In genomic region chr7:139950283-139950971, GRCm38 (mm10) we compare ENCODE assay signal across 8 mouse cellular contexts. TPM values are rescaled to one million over a fixed set of nuclear protein-coding genes. Genes with fewer than 3 reads are reported as not detected.
DNase-seq lines count a peak whose midpoint lies in the region; ATAC-seq lines count a peak whose summit lies in the region.

No protein-coding gene starts in this region.

- H3K27ac ChIP-seq in forebrain, embryonic 11.5 days (ENCODE audit: low read depth, low read length): no peak overlapping the region
- no peak overlapping the region for H3K27ac ChIP-seq in limb, embryonic 13.5 days
- H3K27ac ChIP-seq in midbrain, embryonic 13.5 days: no peak overlapping the region

- H3K27me3 ChIP-seq in forebrain, embryonic 11.5 days (ENCODE audit: control insufficient read depth, insufficient read depth, low read length): peaks cover 41% of the 10 kb centered on the region
- H3K27me3 ChIP-seq in limb, embryonic 13.5 days: peaks cover 64% of the 10 kb centered on the region
- H3K27me3 ChIP-seq in midbrain, embryonic 13.5 days: peaks cover 82% of the 10 kb centered on the region

- H3K36me3 ChIP-seq in forebrain, embryonic 11.5 days (ENCODE audit: control insufficient read depth, insufficient read depth, low read length): no peaks in the 10 kb centered on the region
- no peaks in the 10 kb centered on the region for H3K36me3 ChIP-seq in limb, embryonic 13.5 days
- no peaks in the 10 kb centered on the region for H3K36me3 ChIP-seq in midbrain, embryonic 13.5 days

- peak overlapping the region; percentile 37; the same call in 1 of the 2 replicates for H3K9ac ChIP-seq in forebrain, embryonic 11.5 days (ENCODE audit: low read length)
- peak overlapping the region; percentile 71 for H3K9ac ChIP-seq in limb, embryonic 13.5 days
- H3K9ac ChIP-seq in midbrain, embryonic 13.5 days (replicated peaks): peak overlapping the region; percentile 36

- no peaks in the 10 kb centered on the region for H3K9me3 ChIP-seq in forebrain, embryonic 11.5 days (ENCODE audit: control insufficient read depth, low read length)
- no peaks in the 10 kb centered on the region for H3K9me3 ChIP-seq in limb, embryonic 13.5 days
- H3K9me3 ChIP-seq in midbrain, embryonic 13.5 days: no peaks in the 10 kb centered on the region

- peak overlapping the region; percentile 35 for H3K4me3 ChIP-seq in forebrain, embryonic 11.5 days (ENCODE audit: low read depth, low read length)
- H3K4me3 ChIP-seq in limb, embryonic 13.5 days: peak overlapping the region; percentile 60
- peak overlapping the region; percentile 37 for H3K4me3 ChIP-seq in midbrain, embryonic 13.5 days (replicated peaks)

- peak overlapping the region; percentile 73 for H3K4me2 ChIP-seq in forebrain, embryonic 11.5 days (ENCODE audit: low read depth, low read length, severe bottlenecking)
- peak overlapping the region; percentile 78 for H3K4me2 ChIP-seq in limb, embryonic 13.5 days (replicated peaks)
- peak overlapping the region; percentile 59 for H3K4me2 ChIP-seq in midbrain, embryonic 13.5 days (replicated peaks)

- peak; percentile 70 for ATAC-seq in forebrain, embryonic 11.5 days (replicated peaks; ENCODE audit: low FRiP score)
- ATAC-seq in hematopoietic stem cell, adult 5-6 weeks (replicated peaks in 1 of 2; ENCODE audit: insufficient read depth in 1 of 2, low FRiP score in 2 of 2, low TSS enrichment in 1 of 2, low read depth in 1 of 2, poor library complexity in 2 of 2, severe bottlenecking in 2 of 2): peak; percentile 62 to 66
- peak; percentile 78 for ATAC-seq in limb, embryonic 13.5 days (ENCODE audit: low FRiP score, low read depth)
- peak; percentile 77 for ATAC-seq in midbrain, embryonic 13.5 days

- DNase-seq in B cell, adult 2 months: peak; percentile 60 to 62
- peak; percentile 89 for DNase-seq in ZHBTc4 (ENCODE audit: low read depth, low spot score)
- peak; percentile 72 for DNase-seq in forebrain, embryonic 11.5 days (ENCODE audit: low spot score)
- peak; percentile 33 for DNase-seq in thymus, postnatal 25 days
- DNase-seq in right cerebral cortex, postnatal 4 days: no peak

- WGBS in forebrain, embryonic 11.5 days: under 1% methylated on average over 33 of the region's 33 CpGs
- under 1% methylated on average over 33 of the region's 33 CpGs for WGBS in limb, embryonic 13.5 days
- under 1% methylated on average over 33 of the region's 33 CpGs for WGBS in midbrain, embryonic 13.5 days

- peaks cover 13% of the 10 kb centered on the region; the same call in 1 of the 2 replicates for H3K4me1 ChIP-seq in forebrain, embryonic 11.5 days (replicated peaks; ENCODE audit: control insufficient read depth, insufficient read depth, low read length)
- 0 out of 2 replicates have a peak, but pooled peaks cover 4% of the 10 kb centered on the region for H3K4me1 ChIP-seq in limb, embryonic 13.5 days
- peaks cover 17% of the 10 kb centered on the region for H3K4me1 ChIP-seq in midbrain, embryonic 13.5 days (replicated peaks)

RNA-seq across cellular contexts. Expression of gene Utf1, which starts 6.8 kb away (rescaled TPM):
- polyA plus RNA-seq in forebrain, embryonic 11.5 days (2014; fragmentation: Nextera tagmentation; extraction: Ambion mirVana): not detected in 2 replicates
- not detected in 2 replicates for total RNA-seq in hematopoietic stem cell, adult 5-6 weeks (2017)
- 0.15 TPM in 1 of 2 replicates, not detected in the other for polyA plus RNA-seq in limb, embryonic 13.5 days (2015; fragmentation: Nextera tagmentation; extraction: Ambion mirVana)
- polyA plus RNA-seq in midbrain, embryonic 13.5 days (2015; fragmentation: Nextera tagmentation; extraction: Ambion mirVana): not detected in 2 replicates

RNA-seq across cellular contexts. Expression of gene 6430531B16Rik, which starts 28.1 kb away (rescaled TPM):
- polyA plus RNA-seq in forebrain, embryonic 11.5 days (2014; fragmentation: Nextera tagmentation; extraction: Ambion mirVana): 0.35 and 0.77 TPM in 2 replicates
- 1.1 TPM in 1 of 2 replicates, not detected in the other for total RNA-seq in hematopoietic stem cell, adult 5-6 weeks (2017)
- polyA plus RNA-seq in limb, embryonic 13.5 days (2015; fragmentation: Nextera tagmentation; extraction: Ambion mirVana): 0.52 and 0.53 TPM in 2 replicates
- polyA plus RNA-seq in midbrain, embryonic 13.5 days (2015; fragmentation: Nextera tagmentation; extraction: Ambion mirVana): 0.75 and 0.96 TPM in 2 replicates

RNA-seq across cellular contexts. Expression of gene Adam8, which starts 41.9 kb away (rescaled TPM):
- polyA plus RNA-seq in forebrain, embryonic 11.5 days (2014; fragmentation: Nextera tagmentation; extraction: Ambion mirVana): 3.0 and 3.6 TPM in 2 replicates
- 5.7 and 14.3 TPM in 2 replicates for total RNA-seq in hematopoietic stem cell, adult 5-6 weeks (2017)
- polyA plus RNA-seq in limb, embryonic 13.5 days (2015; fragmentation: Nextera tagmentation; extraction: Ambion mirVana): 2.3 and 2.8 TPM in 2 replicates
- polyA plus RNA-seq in midbrain, embryonic 13.5 days (2015; fragmentation: Nextera tagmentation; extraction: Ambion mirVana): 3.8 and 4.0 TPM in 2 replicates

RNA-seq across cellular contexts. Expression of gene Kndc1, which starts 55.9 kb away (rescaled TPM):
- polyA plus RNA-seq in forebrain, embryonic 11.5 days (2014; fragmentation: Nextera tagmentation; extraction: Ambion mirVana): 0.44 and 0.59 TPM in 2 replicates
- not detected in 2 replicates for total RNA-seq in hematopoietic stem cell, adult 5-6 weeks (2017)
- polyA plus RNA-seq in limb, embryonic 13.5 days (2015; fragmentation: Nextera tagmentation; extraction: Ambion mirVana): 0.11 and 0.20 TPM in 2 replicates
- polyA plus RNA-seq in midbrain, embryonic 13.5 days (2015; fragmentation: Nextera tagmentation; extraction: Ambion mirVana): 6.0 and 7.2 TPM in 2 replicates
